Mouse (Mus musculus) testis, adult 2 months (tissue): ENCODE measurements around the gene Paqr8. TPM values are rescaled to one million over a fixed set of nuclear protein-coding genes. Genes with fewer than 3 reads are reported as not detected.

Source experiments
- H3K27ac ChIP-seq: fragments of 200-500 bp; 2 replicates; pipeline ENCODE4 v1.5.1; 2012; ENCODE audit warnings: low read depth, low read length; ENCODE audit not compliant: control insufficient read depth, insufficient read depth
- H3K27me3 ChIP-seq: fragments of 200-500 bp; 2 replicates; pipeline ENCODE4 v1.6.1; 2012; ENCODE audit warnings: mild to moderate bottlenecking, low read length, moderate library complexity; ENCODE audit not compliant: control insufficient read depth, insufficient read depth
- H3K36me3 ChIP-seq: fragments of 200-500 bp; 2 replicates; pipeline ENCODE4 v1.6.1; 2012; ENCODE audit warnings: mild to moderate bottlenecking, low read length; ENCODE audit not compliant: control insufficient read depth, insufficient read depth
- H3K4me1 ChIP-seq: fragments of 200-500 bp; 2 replicates; pipeline ENCODE4 v1.6.1; 2012; ENCODE audit warnings: low read length; ENCODE audit not compliant: control insufficient read depth, insufficient read depth
- H3K4me3 ChIP-seq: fragments of 200-500 bp; 2 replicates; pipeline ENCODE4 v1.5.1; 2012; ENCODE audit warnings: low read depth, mild to moderate bottlenecking, low read length, moderate library complexity, mixed read lengths; ENCODE audit not compliant: control insufficient read depth
- CTCF ChIP-seq: fragments of 200-500 bp; IDR thresholded peaks from 2 replicates; pipeline ENCODE4 v1.5.1; 2012; ENCODE audit warnings: low read depth, mild to moderate bottlenecking, inconsistent platforms, low read length, moderate library complexity; ENCODE audit not compliant: control insufficient read depth, insufficient read depth, insufficient replicate concordance
- POLR2A ChIP-seq: fragments of 200-500 bp; IDR thresholded peaks from 2 replicates; pipeline ENCODE4 v1.6.1; 2012; ENCODE audit warnings: low read depth, mild to moderate bottlenecking, inconsistent platforms, low read length, moderate library complexity; ENCODE audit not compliant: control insufficient read depth
- polyA plus RNA-seq: library from polyadenylated mRNA; depleted of rRNA; stranded (reverse); fragments of >200 nt; gene quantifications from 2 replicates; pipeline ENCODE4 v1.2.3, GENCODE M21; 2012

Paqr8 gene
- polyA plus RNA-seq, 1 experiment: 35.3 TPM

GRCm38 (mm10) chr1:20925926-20926325 lies 35.5 kb downstream of the Paqr8 start:
- H3K27ac ChIP-seq: no peak overlapping the region
- no peak overlapping the region for H3K4me3 ChIP-seq
- TF ChIP-seq POLR2A: no peak
- no peaks in the 10 kb centered on the region for H3K27me3 ChIP-seq
- peaks cover 5% of the 10 kb centered on the region; the same call in 1 of the 2 replicates for H3K4me1 ChIP-seq
- H3K36me3 ChIP-seq: no peaks in the 10 kb centered on the region

GRCm38 (mm10) chr1:20926376-20926775 lies 36.0 kb downstream of the Paqr8 start:
- H3K4me1 ChIP-seq: peaks cover 3% of the 10 kb centered on the region; the same call in 1 of the 2 replicates
- no peaks in the 10 kb centered on the region for H3K36me3 ChIP-seq
- TF ChIP-seq CTCF (no peak), POLR2A (no peak)
- H3K4me3 ChIP-seq: no peak overlapping the region
- H3K27me3 ChIP-seq: no peaks in the 10 kb centered on the region
- H3K27ac ChIP-seq: no peak overlapping the region

- H3K27ac ChIP-seq: no peak overlapping the region
- H3K4me3 ChIP-seq: no peak overlapping the region
- H3K27me3 ChIP-seq: no peaks in the 10 kb centered on the region
- no peaks in the 10 kb centered on the region for H3K36me3 ChIP-seq
- TF ChIP-seq POLR2A (no peak), CTCF (no peak)
- no peaks in the 10 kb centered on the region for H3K4me1 ChIP-seq
These were observed 38.1 kb downstream of the Paqr8 start for GRCm38 (mm10) chr1:20928487-20928886.

- H3K27ac ChIP-seq: no peak overlapping the region
- TF ChIP-seq POLR2A (no peak), CTCF (peak; percentile 70; the same call in 1 of the 2 replicates)
These were observed 43.1 kb downstream of the Paqr8 start for GRCm38 (mm10) chr1:20933457-20933856.

GRCm38 (mm10) chr1:20935106-20935505 lies 44.7 kb downstream of the Paqr8 start:
- peaks cover 1% of the 10 kb centered on the region; the same call in 1 of the 2 replicates for H3K36me3 ChIP-seq
- no peak overlapping the region for H3K27ac ChIP-seq
- H3K27me3 ChIP-seq: no peaks in the 10 kb centered on the region
- TF ChIP-seq CTCF: no peak
- no peak for TF ChIP-seq POLR2A
- H3K4me3 ChIP-seq: peak overlapping the region; percentile 10
- H3K4me1 ChIP-seq: peaks cover 7% of the 10 kb centered on the region

More at GRCm38 (mm10) chr1:20933457-20933856, 43.1 kb downstream of the Paqr8 start:
- peaks cover 1% of the 10 kb centered on the region; the same call in 1 of the 2 replicates for H3K36me3 ChIP-seq
- no peak overlapping the region for H3K4me3 ChIP-seq
- peaks cover 7% of the 10 kb centered on the region for H3K4me1 ChIP-seq
- no peaks in the 10 kb centered on the region for H3K27me3 ChIP-seq

GRCm38 (mm10) chr1:20939046-20939445 lies 48.6 kb downstream of the Paqr8 start:
- no peak overlapping the region for H3K27ac ChIP-seq
- H3K4me3 ChIP-seq: no peak overlapping the region
- H3K36me3 ChIP-seq: peaks cover 1% of the 10 kb centered on the region; the same call in 1 of the 2 replicates
- no peaks in the 10 kb centered on the region for H3K27me3 ChIP-seq
- peaks cover 7% of the 10 kb centered on the region for H3K4me1 ChIP-seq
- TF ChIP-seq POLR2A: no peak

GRCm38 (mm10) chr1:20940151-20940550 lies 49.7 kb downstream of the Paqr8 start:
- no peak overlapping the region for H3K27ac ChIP-seq
- TF ChIP-seq POLR2A: no peak
- TF ChIP-seq CTCF: no peak
- H3K4me1 ChIP-seq: peaks cover 3% of the 10 kb centered on the region
- H3K27me3 ChIP-seq: no peaks in the 10 kb centered on the region
- no peak overlapping the region for H3K4me3 ChIP-seq
- peaks cover 1% of the 10 kb centered on the region; the same call in 1 of the 2 replicates for H3K36me3 ChIP-seq

GRCm38 (mm10) chr1:20941322-20941721 lies 50.9 kb downstream of the Paqr8 start:
- H3K36me3 ChIP-seq: peaks cover 1% of the 10 kb centered on the region; the same call in 1 of the 2 replicates
- no peak overlapping the region for H3K4me3 ChIP-seq
- H3K27me3 ChIP-seq: no peaks in the 10 kb centered on the region
- no peaks in the 10 kb centered on the region for H3K4me1 ChIP-seq
- no peak overlapping the region for H3K27ac ChIP-seq
- TF ChIP-seq CTCF: no peak
- no peak for TF ChIP-seq POLR2A
